Mouse (Mus musculus) embryonic facial prominence, embryonic 15.5 days (tissue): ENCODE measurements around the gene Ccl6. TPM values are rescaled to one million over a fixed set of nuclear protein-coding genes. Genes with fewer than 3 reads are reported as not detected.

ENCODE experiments used
- ATAC-seq: fragments of 200-750 bp; cut with Nextera tagmentation; 2 replicates; pipeline ENCODE4 v1.8.0; 2017; ENCODE audit warnings: low read depth, moderate TSS enrichment; ENCODE audit not compliant: insufficient number of reproducible peaks, low FRiP score, low TSS enrichment
- H3K27ac ChIP-seq: fragments of 300-500 bp; sonication (generic); replicated peaks from 2 replicates; pipeline ENCODE4 v1.5.1; 2015; ENCODE audit warnings: mild to moderate bottlenecking, inconsistent platforms
- H3K27me3 ChIP-seq: fragments of 300-500 bp; sonication (generic); 2 replicates; pipeline ENCODE4 v1.6.1; 2015; ENCODE audit warnings: inconsistent platforms
- H3K36me3 ChIP-seq: fragments of 300-500 bp; sonication (generic); 2 replicates; pipeline ENCODE4 v1.6.1; 2015; ENCODE audit warnings: mild to moderate bottlenecking, inconsistent platforms
- H3K4me1 ChIP-seq: fragments of 300-500 bp; sonication (generic); 2 replicates; pipeline ENCODE4 v1.6.1; 2015; ENCODE audit warnings: inconsistent platforms
- H3K4me2 ChIP-seq: fragments of 300-500 bp; sonication (generic); replicated peaks from 2 replicates; pipeline ENCODE4 v1.6.1; 2015; ENCODE audit warnings: mild to moderate bottlenecking, inconsistent platforms
- H3K4me3 ChIP-seq: fragments of 300-500 bp; sonication (generic); replicated peaks from 2 replicates; pipeline ENCODE4 v1.5.1; 2015; ENCODE audit warnings: mild to moderate bottlenecking, inconsistent platforms
- H3K9ac ChIP-seq: fragments of 300-500 bp; sonication (generic); 2 replicates; pipeline ENCODE4 v1.6.1; 2015; ENCODE audit warnings: inconsistent platforms
- H3K9me3 ChIP-seq: fragments of 300-500 bp; sonication (generic); replicated peaks from 2 replicates; pipeline ENCODE4 v1.6.1; 2016; ENCODE audit warnings: inconsistent platforms
- WGBS: fragments of 180-500 bp; shearing (Covaris S2); methylation state at CpG from one replicate; pipeline ENCODE4 v1.1.7; 2015; 5-methylcytosine and 5-hydroxymethylcytosine counted together
- polyA plus RNA-seq: library from polyadenylated mRNA; unstranded; fragments of >200 nt; fragmentation: Nextera tagmentation; extraction: Ambion mirVana; gene quantifications from 2 replicates; pipeline ENCODE4 v1.2.1, GENCODE M21; 2015

Gene Ccl6
- 5.1 and 5.3 TPM in 2 replicates for polyA plus RNA-seq

DNA sequence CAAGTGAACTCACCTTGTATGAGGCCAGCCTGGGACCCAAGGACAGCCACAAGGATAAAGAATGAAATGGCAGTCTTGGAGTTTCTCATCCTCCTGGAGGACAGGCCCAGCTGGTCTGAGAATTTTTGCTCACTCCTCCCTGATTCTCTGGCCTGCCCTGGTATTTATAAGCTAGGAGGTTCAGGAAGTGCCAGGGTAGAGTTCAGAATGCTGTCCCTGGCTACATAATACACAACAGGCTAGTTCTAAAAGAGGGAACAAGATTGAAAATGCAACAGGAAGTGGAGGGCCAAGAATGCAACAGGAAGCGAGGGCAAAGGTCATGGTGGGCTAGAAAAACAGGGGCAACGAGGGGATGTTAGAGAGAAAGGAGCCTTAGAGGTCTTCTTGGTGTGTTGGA, at the start of gene Ccl6:
Gene Ccl6 (minus strand): TSS at position 235 of the 400 bp plus-strand sequence.
- Histone ChIP-seq H3K27me3 (no peaks in the 10 kb centered on the region), H3K4me3 (no peak within 1 kb of the TSS), H3K9me3 (no peaks in the 10 kb centered on the region), H3K27ac (no peak within 1 kb of the TSS), H3K4me1 (no peaks in the 10 kb centered on the region), H3K9ac (no peak within 1 kb of the TSS), H3K4me2 (no peak within 1 kb of the TSS), H3K36me3 (no peaks in the 10 kb centered on the region)
- ATAC-seq = no peak
- WGBS = 26% methylated on average over 2 of the region's 2 CpGs

DNA sequence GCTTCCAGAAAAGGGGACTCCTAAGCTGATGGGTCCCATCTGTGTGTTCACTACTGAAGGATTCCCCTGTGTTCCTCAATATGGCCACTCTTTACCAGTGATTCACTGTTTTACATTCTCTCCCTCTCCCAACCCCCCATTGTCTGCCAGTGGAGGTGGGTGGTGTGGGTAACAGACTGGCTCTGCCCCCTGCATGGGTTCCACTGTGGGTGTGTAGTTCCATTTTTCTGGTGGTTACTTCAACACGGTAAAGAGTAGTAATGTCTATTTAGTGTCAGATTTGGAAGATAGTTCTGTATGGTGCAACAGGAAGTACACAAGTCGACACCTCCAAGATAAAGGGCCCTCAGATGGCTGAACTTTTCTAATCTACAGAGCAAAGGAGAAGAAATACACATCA, 48.3 kb upstream of the Ccl6 start:
- no peaks in the 10 kb centered on the region for H3K27me3 ChIP-seq
- no peak for ATAC-seq
- WGBS = 73% methylated on average over 2 of the region's 2 CpGs
- no peaks in the 10 kb centered on the region for H3K36me3 ChIP-seq
- no peak overlapping the region for H3K9ac ChIP-seq
- no peak overlapping the region for H3K4me2 ChIP-seq
- H3K4me1 ChIP-seq = no peaks in the 10 kb centered on the region
- H3K4me3 ChIP-seq = no peak overlapping the region
- no peak overlapping the region for H3K27ac ChIP-seq
- H3K9me3 ChIP-seq = no peaks in the 10 kb centered on the region

DNA sequence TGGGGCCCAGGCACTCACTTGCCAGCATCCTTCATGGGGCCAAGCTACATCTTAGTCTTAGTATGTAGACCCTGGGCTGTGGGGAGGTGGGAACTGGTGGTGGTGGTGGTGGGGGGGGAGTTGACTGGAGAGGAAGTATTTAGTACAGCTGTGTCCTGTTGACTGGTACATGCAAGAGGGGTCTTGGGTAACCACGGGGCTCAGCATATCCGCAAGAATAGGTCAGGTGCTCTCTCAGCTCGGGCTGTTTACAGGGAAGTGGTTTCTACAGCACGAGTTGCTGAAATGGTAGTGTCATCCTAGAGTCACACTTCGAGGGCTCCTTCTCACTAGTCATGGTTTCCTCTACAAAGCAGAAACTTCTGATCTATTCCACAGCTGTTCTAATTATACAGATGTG, 47.3 kb upstream of the Ccl6 start:
- H3K9ac ChIP-seq = no peak overlapping the region
- H3K4me3 ChIP-seq = no peak overlapping the region
- no peaks in the 10 kb centered on the region for H3K36me3 ChIP-seq
- WGBS = 58% methylated on average over 5 of the region's 5 CpGs
- ATAC-seq = no peak
- H3K27ac ChIP-seq = no peak overlapping the region
- no peaks in the 10 kb centered on the region for H3K9me3 ChIP-seq
- H3K27me3 ChIP-seq = no peaks in the 10 kb centered on the region
- no peak overlapping the region for H3K4me2 ChIP-seq
- no peaks in the 10 kb centered on the region for H3K4me1 ChIP-seq

DNA sequence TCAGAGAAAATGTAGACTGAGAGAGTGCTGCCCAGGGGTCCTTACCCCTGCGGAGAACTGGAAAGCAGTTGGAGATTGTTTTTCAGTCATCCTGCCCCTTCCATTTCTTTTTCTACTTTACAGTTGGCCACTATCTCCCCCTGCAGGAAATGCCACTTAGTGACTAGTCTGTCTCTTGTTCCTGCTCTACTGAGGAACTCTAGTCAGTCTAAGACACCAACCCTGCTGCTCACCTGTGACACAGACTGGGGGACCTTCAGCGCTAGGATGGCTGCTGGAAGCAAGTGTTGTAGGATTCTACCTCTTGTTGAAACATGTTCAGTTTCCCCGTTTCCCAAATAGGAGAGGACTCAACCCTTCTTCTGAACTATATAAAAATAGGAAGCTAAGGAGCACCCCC, 46.6 kb upstream of the Ccl6 start:
- 48% methylated on average over 3 of the region's 3 CpGs for WGBS
- no peak overlapping the region for H3K9ac ChIP-seq
- H3K27ac ChIP-seq = no peak overlapping the region
- H3K36me3 ChIP-seq = no peaks in the 10 kb centered on the region
- no peak overlapping the region for H3K4me2 ChIP-seq
- H3K4me3 ChIP-seq = no peak overlapping the region
- H3K27me3 ChIP-seq = no peaks in the 10 kb centered on the region
- H3K4me1 ChIP-seq = no peaks in the 10 kb centered on the region
- no peak for ATAC-seq
- no peaks in the 10 kb centered on the region for H3K9me3 ChIP-seq

DNA sequence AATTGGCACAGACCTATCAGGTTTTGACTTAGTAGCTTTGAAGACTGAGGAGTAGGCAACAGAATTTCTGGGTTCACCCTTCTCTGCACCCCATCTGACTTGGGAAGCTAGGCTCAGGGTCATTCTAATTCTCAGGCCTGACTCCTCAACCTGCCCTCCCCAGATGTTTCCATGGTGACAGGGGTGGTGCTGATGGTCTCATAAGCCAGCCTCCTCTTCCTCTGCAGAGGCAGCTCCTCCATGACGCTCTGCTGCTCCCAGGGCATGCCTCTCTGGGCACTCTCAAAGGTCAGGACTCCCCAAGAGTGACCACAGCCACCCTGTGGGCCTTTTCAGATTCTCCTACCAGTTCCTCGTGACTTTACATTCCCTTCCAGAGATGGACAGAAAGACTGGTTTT, 46.0 kb upstream of the Ccl6 start:
- Histone ChIP-seq H3K4me3 (no peak overlapping the region), H3K4me1 (no peaks in the 10 kb centered on the region), H3K4me2 (no peak overlapping the region), H3K27ac (no peak overlapping the region), H3K9me3 (no peaks in the 10 kb centered on the region), H3K9ac (no peak overlapping the region), H3K36me3 (no peaks in the 10 kb centered on the region), H3K27me3 (no peaks in the 10 kb centered on the region)
- WGBS = 61% methylated on average over 2 of the region's 2 CpGs
- no peak for ATAC-seq

DNA sequence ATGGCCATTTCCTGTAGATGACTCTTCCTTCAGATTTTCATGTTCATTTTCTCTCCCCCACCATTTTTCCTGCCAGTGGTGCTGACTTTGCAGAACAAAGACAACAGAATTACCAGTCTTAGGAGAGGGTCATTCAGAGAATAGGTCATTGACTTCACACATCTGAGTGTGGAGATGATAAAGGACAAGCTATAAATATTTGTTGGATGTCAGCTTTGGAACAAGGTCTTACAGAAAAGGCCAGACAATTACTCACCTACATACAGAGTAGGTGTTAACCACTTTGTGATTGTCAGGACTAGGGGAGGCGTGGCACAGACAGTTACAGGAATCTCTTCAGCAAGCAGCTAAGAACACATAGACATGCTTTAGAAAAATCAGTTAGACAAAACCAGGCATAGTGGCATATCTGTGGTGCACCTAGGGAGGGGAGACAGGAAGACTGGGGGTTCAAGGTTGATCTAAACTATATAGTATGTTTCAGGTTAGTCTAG, 43.9 kb upstream of the Ccl6 start:
- 76% methylated on average over 1 of the region's 1 CpGs for WGBS
- Histone ChIP-seq H3K4me3 (no peak overlapping the region), H3K36me3 (no peaks in the 10 kb centered on the region), H3K9me3 (no peaks in the 10 kb centered on the region), H3K9ac (no peak overlapping the region), H3K27ac (no peak overlapping the region), H3K27me3 (no peaks in the 10 kb centered on the region), H3K4me1 (no peaks in the 10 kb centered on the region), H3K4me2 (no peak overlapping the region)
- ATAC-seq = no peak

DNA sequence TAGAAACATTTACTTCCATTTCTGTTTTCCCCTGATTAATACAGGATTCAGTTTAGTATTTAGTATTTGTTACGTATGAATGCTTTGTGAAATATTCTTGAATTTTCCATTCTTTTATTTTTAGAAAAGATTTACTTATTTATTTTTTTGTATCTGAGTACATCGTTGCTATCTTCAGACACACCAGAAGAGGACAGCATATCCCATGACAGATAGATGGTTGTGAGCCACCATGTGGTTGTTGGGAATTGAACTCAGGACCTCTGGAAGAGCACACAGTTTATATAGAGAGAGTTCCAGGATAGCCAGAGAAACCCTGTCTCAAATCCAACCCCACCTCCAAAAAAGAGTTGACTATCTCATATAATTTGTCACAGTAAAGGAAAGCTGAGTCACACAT, 42.0 kb upstream of the Ccl6 start:
- Histone ChIP-seq H3K4me2 (no peak overlapping the region), H3K27me3 (no peaks in the 10 kb centered on the region), H3K27ac (no peak overlapping the region), H3K4me3 (no peak overlapping the region), H3K9me3 (no peaks in the 10 kb centered on the region), H3K9ac (no peak overlapping the region), H3K36me3 (no peaks in the 10 kb centered on the region), H3K4me1 (no peaks in the 10 kb centered on the region)
- WGBS = 94% methylated on average over 2 of the region's 2 CpGs
- no peak for ATAC-seq

DNA sequence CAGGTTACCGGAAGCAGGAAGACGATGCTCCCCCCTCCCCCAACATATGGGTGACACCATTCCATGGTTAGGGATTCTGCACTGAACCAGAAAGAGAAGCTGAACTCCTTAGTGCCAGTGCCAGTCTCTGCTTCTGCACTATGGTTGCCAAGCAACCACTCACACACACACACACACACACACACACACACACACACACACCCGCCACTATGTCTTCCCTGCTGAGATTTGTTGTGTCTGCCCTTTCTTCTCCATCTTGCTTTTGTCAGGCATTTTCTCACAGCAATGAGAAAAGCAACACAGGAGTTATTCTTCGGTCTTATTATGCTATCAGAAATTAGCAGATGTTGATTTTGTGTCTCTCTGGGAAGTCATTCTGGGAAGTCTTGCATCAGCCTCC, 41.5 kb upstream of the Ccl6 start:
- Histone ChIP-seq H3K36me3 (no peaks in the 10 kb centered on the region), H3K9ac (no peak overlapping the region)
- 63% methylated on average over 4 of the region's 4 CpGs for WGBS

DNA sequence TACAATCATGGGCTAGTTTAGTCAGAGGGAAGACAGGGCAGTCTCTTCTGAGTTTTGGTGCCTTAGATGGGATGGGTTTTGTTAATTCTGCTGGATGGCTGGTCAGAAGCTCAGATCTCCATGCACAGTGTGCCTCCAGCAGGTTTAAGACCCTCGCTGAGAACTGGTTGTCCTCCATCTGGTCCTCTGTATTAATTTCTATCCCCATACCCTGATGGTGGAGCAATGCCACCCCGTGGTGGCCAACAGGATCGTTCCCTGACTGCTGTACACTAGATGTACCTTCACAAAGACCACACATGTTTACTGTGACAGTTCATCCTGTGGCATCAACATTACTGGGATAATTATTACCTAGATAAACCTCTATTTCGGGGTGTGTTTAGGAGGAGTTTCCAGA, 39.9 kb upstream of the Ccl6 start:
- Histone ChIP-seq H3K27ac (no peak overlapping the region), H3K4me1 (no peaks in the 10 kb centered on the region), H3K9ac (no peak overlapping the region), H3K4me2 (no peak overlapping the region), H3K4me3 (no peak overlapping the region), H3K27me3 (no peaks in the 10 kb centered on the region), H3K36me3 (no peaks in the 10 kb centered on the region), H3K9me3 (no peaks in the 10 kb centered on the region)
- ATAC-seq = no peak
- WGBS = 60% methylated on average over 4 of the region's 4 CpGs

More for the DNA sequence above, 41.5 kb upstream of the Ccl6 start:
- ATAC-seq = no peak
- Histone ChIP-seq H3K9me3 (no peaks in the 10 kb centered on the region), H3K27me3 (no peaks in the 10 kb centered on the region), H3K4me3 (no peak overlapping the region), H3K4me2 (no peak overlapping the region), H3K4me1 (no peaks in the 10 kb centered on the region), H3K27ac (no peak overlapping the region)

DNA sequence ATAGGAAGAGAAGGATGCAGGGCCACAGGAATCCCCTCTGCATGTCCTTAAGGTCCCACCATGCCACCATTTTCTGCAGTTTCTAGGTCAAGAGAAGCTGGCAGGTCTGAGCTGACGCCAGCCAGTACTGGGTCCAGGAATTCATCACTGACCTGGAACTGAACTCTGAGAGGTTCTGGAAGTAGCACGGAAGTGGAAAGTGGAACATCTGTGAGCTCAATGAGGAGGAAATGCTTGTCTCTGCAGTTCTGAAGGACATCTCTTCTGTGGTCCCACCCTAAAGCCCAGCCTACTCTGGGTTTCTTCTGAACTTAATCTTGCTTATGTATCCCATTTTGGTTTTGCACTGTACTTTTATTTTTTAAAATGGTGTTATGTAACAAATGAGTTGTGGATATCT, 38.2 kb upstream of the Ccl6 start:
- ATAC-seq = no peak
- Histone ChIP-seq H3K27ac (no peak overlapping the region), H3K4me2 (no peak overlapping the region), H3K9ac (no peak overlapping the region), H3K36me3 (no peaks in the 10 kb centered on the region), H3K27me3 (no peaks in the 10 kb centered on the region), H3K4me1 (no peaks in the 10 kb centered on the region), H3K4me3 (no peak overlapping the region), H3K9me3 (no peaks in the 10 kb centered on the region)
- 66% methylated on average over 2 of the region's 2 CpGs for WGBS

DNA sequence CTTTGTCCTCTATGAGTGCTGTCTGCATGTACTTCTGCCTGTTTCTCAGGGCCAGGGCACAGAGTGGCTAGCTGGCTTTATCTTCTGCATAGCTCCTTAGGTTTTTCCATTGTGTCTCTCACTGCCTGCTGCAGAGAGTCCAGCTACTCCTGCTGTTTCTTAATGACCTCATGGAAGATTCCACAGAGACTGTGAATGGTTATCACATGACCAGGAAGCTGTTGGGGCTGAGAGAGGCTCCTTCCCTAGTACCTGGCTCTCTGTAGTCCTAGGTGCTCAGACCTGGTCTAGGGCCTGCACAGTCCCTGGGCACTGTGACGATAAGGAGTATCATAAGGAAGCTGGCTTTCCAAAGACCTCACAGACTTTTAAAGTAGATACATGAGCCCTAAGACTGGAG, 37.7 kb upstream of the Ccl6 start:
- Histone ChIP-seq H3K4me2 (no peak overlapping the region), H3K9me3 (no peaks in the 10 kb centered on the region), H3K4me3 (no peak overlapping the region), H3K9ac (no peak overlapping the region), H3K27ac (no peak overlapping the region), H3K4me1 (no peaks in the 10 kb centered on the region), H3K27me3 (no peaks in the 10 kb centered on the region), H3K36me3 (no peaks in the 10 kb centered on the region)
- ATAC-seq = no peak
- 88% methylated on average over 1 of the region's 1 CpGs for WGBS

DNA sequence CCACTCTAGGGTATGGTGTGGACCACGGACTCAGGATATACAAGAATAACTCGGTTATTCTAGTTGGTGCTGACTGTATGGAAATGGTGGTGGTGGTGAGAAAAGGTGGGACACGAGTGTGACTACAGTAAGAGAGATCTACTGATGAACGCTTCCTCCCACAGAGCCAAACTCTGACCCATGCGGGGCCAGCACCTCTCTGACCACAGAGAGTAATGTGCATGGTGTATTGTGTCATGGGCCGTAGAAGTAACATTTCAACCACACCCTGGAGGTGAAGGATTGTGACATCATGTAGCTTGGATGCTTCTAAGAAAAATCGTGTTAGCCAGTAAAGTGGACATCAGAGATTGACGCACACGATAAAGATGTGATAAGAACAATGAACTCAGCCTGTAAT, 35.9 kb upstream of the Ccl6 start:
- H3K36me3 ChIP-seq = no peaks in the 10 kb centered on the region
- no peak overlapping the region for H3K27ac ChIP-seq
- H3K27me3 ChIP-seq = no peaks in the 10 kb centered on the region
- no peak overlapping the region for H3K9ac ChIP-seq
- H3K4me3 ChIP-seq = no peak overlapping the region
- no peaks in the 10 kb centered on the region for H3K4me1 ChIP-seq
- no peak overlapping the region for H3K4me2 ChIP-seq
- no peaks in the 10 kb centered on the region for H3K9me3 ChIP-seq
- ATAC-seq = no peak
- 82% methylated on average over 9 of the region's 9 CpGs for WGBS
